ENCODE assay signal across 13 mouse cellular contexts in the genomic region with DNA sequence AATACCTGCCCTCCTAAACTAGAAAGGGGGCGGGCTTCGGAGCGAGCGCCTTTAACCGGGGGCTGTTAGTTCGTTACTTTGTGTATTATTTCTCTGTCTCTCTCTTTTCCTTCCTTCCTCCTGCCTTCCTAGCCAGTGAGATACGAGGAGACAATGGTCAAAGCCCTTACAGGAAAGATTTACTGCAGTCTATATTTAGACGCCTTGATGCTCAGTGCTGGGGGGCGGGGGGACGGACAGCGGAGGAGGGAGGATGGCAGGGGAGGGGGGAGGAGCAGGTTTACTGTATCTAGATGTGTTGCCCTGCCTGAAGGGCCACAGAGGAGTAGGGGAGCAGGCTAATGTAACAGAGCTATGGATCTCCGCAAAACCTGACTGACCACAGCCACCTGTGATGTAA. TPM values are rescaled to one million over a fixed set of nuclear protein-coding genes. Genes with fewer than 3 reads are reported as not detected.
DNase-seq lines count a peak whose midpoint lies in the region; ATAC-seq and TF ChIP-seq lines count a peak whose summit lies in the region.
"Had no signal": no experiment of that assay in that cellular context is flagged by ENCODE, and none has a peak within 500 bp of the region (broad histone marks: within the 10 kb centered on the region; RNA-seq: fewer than 3 reads in every experiment).

No protein-coding gene starts in this region.

- TF ChIP-seq POLR2A in testis, adult 2 months (IDR thresholded peaks at IDR 0.05; ENCODE audit: control insufficient read depth, low read depth, low read length), result no peak; the same call in 1 of the 2 replicates

- H3K4me1 ChIP-seq in heart, embryonic 14.5 days (ENCODE audit: control insufficient read depth in 2 of 2, insufficient read depth in 2 of 2, low read length in 2 of 2), result peaks cover 27 to 34% of the 10 kb centered on the region in 2 experiments
- peaks cover 24% of the 10 kb centered on the region for H3K4me1 ChIP-seq in testis, adult 2 months (ENCODE audit: control insufficient read depth, insufficient read depth, low read length)

- no peaks in the 10 kb centered on the region for H3K27me3 ChIP-seq in heart, embryonic 14.5 days (ENCODE audit: control insufficient read depth, insufficient read depth, low read length)
- no peaks in the 10 kb centered on the region for H3K27me3 ChIP-seq in testis, adult 2 months (ENCODE audit: control insufficient read depth, insufficient read depth, low read length)

- WGBS in heart, embryonic 14.5 days, result 12% methylated on average over 12 of the region's 12 CpGs

- H3K36me3 ChIP-seq in heart, embryonic 14.5 days (ENCODE audit: control insufficient read depth, insufficient read depth, low read length), result no peaks in the 10 kb centered on the region
- no peaks in the 10 kb centered on the region for H3K36me3 ChIP-seq in testis, adult 2 months (ENCODE audit: control insufficient read depth, insufficient read depth, low read length)

- H3K9ac ChIP-seq in heart, embryonic 14.5 days (ENCODE audit: low read length), result peak overlapping the region; percentile 14; the same call in 1 of the 2 replicates
- H3K9ac ChIP-seq: liver, postnatal 0 days had no signal

- H3K27ac ChIP-seq in heart, embryonic 14.5 days (replicated peaks in 1 of 2; ENCODE audit: control insufficient read depth in 1 of 2, insufficient read depth in 1 of 2, low read depth in 2 of 2, low read length in 2 of 2), result peak overlapping the region; percentile 57 to 67; a peak in 3 of 4 replicates
- no peak overlapping the region; the same call in 1 of the 2 replicates for H3K27ac ChIP-seq in testis, adult 2 months (ENCODE audit: control insufficient read depth, insufficient read depth, low read depth, low read length)
- H3K27ac ChIP-seq: layer of hippocampus, adult 2 months had no signal

- H3K4me2 ChIP-seq in heart, embryonic 14.5 days (ENCODE audit: low read length), result peak overlapping the region; percentile 53

- TF ChIP-seq CTCF in testis, adult 2 months (IDR thresholded peaks at IDR 0.05; ENCODE audit: control insufficient read depth, insufficient read depth, insufficient replicate concordance, low read depth, low read length), result no peak

- DNase-seq in heart, postnatal 25 days (ENCODE audit: low spot score), result no peak
- DNase-seq in kidney, postnatal 10 days, result peak; percentile 59
- no peak for DNase-seq in kidney, adult 18-20 months
- DNase-seq in testis, postnatal 10 days (ENCODE audit: low spot score), result no peak
- DNase-seq in spleen, postnatal 36 days (ENCODE audit: low spot score in 2 of 2), result no peak
- DNase-seq in gastrocnemius, postnatal 36 days, result no peak
- DNase-seq: cerebellum, adult 11-12 months; liver, postnatal 0 days; thymus, postnatal 4 days had no signal

- H3K4me3 ChIP-seq in heart, embryonic 14.5 days (ENCODE audit: control insufficient read depth in 1 of 2, insufficient read depth in 1 of 2, low read depth in 1 of 2, low read length in 2 of 2), result peak overlapping the region in 1 of 2 experiments; percentile 17; a peak in 1 of 4 replicates
- H3K4me3 ChIP-seq in testis, adult 2 months (ENCODE audit: control insufficient read depth, low read depth, low read length), result peak overlapping the region; percentile 47
- H3K4me3 ChIP-seq: layer of hippocampus, adult 2 months had no signal

- intact Hi-C loops in heart, postnatal 25 days (cut with DNase I), result no loop called here
- intact Hi-C loops in gastrocnemius, postnatal 36 days (cut with DNase I), result no loop called here

- H3K9me3 ChIP-seq in heart, embryonic 14.5 days (ENCODE audit: control insufficient read depth, low read length), result peaks cover 2% of the 10 kb centered on the region; the same call in 1 of the 2 replicates

- ATAC-seq in heart, embryonic 14.5 days (ENCODE audit: insufficient number of reproducible peaks, insufficient read depth, low FRiP score, low read depth), result 0 out of 2 replicates have a peak, but pooled peaks have one; percentile 4
- ATAC-seq: liver, postnatal 0 days had no signal

RNA-seq across cellular contexts. Expression of a gene that starts 12.6 kb away (rescaled TPM):
- 6.4 and 7.9 TPM in 2 replicates for polyA plus RNA-seq in heart, embryonic 14.5 days (2014; fragmentation: Nextera tagmentation; extraction: Ambion mirVana)
- 10 to 100 TPM; 23.7 to 29.0 TPM for total RNA-seq in heart, postnatal 25 days (2021)
- 7.5 and 9.1 TPM in 2 replicates for polyA plus RNA-seq in testis, adult 2 months (2012; rRNA removed)
- 1 to 10 TPM; 1.9 to 2.3 TPM for total RNA-seq in gastrocnemius, postnatal 36 days (2021)
- total RNA-seq: monocyte, adult 5-6 weeks had no signal

RNA-seq across cellular contexts. Expression of a gene that starts 38.3 kb away (rescaled TPM):
- polyA plus RNA-seq in heart, embryonic 14.5 days (2014; fragmentation: Nextera tagmentation; extraction: Ambion mirVana), result 10,198 and 10,957 TPM in 2 replicates
- over 10,000 TPM; 18,094 to 20,102 TPM for total RNA-seq in heart, postnatal 25 days (2021)
- polyA plus RNA-seq in testis, adult 2 months (2012; rRNA removed), result 1.4 and 1.5 TPM in 2 replicates
- total RNA-seq in gastrocnemius, postnatal 36 days (2021), result 1,000 to 10,000 TPM in 1 of 2 experiments, 100 to 1,000 TPM in 1; 404 to 1,700 TPM
- total RNA-seq: monocyte, adult 5-6 weeks had no signal

Comparison
In these comparisons a context has a peak if more than half of its experiments do, and no peak if none do; other contexts are left out.
1. RNA of a gene that starts 12.6 kb away (total RNA-seq): 23.7 to 29.0 TPM in heart, postnatal 25 days; 1.9 to 2.3 TPM in gastrocnemius, postnatal 36 days; every median in the first group is over 4 times any median in the second.
2. RNA of a gene that starts 38.3 kb away (total RNA-seq): 18,094 to 20,102 TPM in heart, postnatal 25 days; 404 to 1,700 TPM in gastrocnemius, postnatal 36 days; every median in the first group is over 10 times any median in the second.